Mouse (Mus musculus) effector memory CD4-positive, alpha-beta T cell, adult 7 months (primary cell): Measurements from ENCODE around the gene Sh3bp2. TPM values are rescaled to one million over a fixed set of nuclear protein-coding genes. Genes with fewer than 3 reads are reported as not detected.

ENCODE experiments used
- polyA plus RNA-seq: library from polyadenylated mRNA; unstranded; fragments of 100-300 nt; shearing (Covaris generic); gene quantifications from one replicate; pipeline ENCODE4 v1.2.1, GENCODE M21; 2017

Gene Sh3bp2
- 6.0 TPM for polyA plus RNA-seq

GRCm38 (mm10) chr5:34525663-34526476, at the start of gene Sh3bp2:
Sh3bp2 (plus strand) TSS chr5:34525838.

GRCm38 (mm10) chr5:34513466-34514217, 12.0 kb upstream of the Sh3bp2 start, which contains the start of gene Tnip2:
Tnip2 (minus strand) TSS chr5:34513991.

GRCm38 (mm10) chr5:34573268-34574221, 47.9 kb downstream of the Sh3bp2 start, which contains the start of gene Add1:
Add1 (plus strand) TSS chr5:34573664.

Other genes with a start within 250 kb of the Sh3bp2 start
- 2.4 TPM for gene Zfyve28, start 237.4 kb upstream of the Sh3bp2 start, polyA plus RNA-seq
- not detected for gene Cfap99, start 237.2 kb upstream of the Sh3bp2 start, polyA plus RNA-seq
- 223 TPM for gene Rnf4, start 189.5 kb upstream of the Sh3bp2 start, polyA plus RNA-seq
- gene Fam193a, start 155.9 kb upstream of the Sh3bp2 start, polyA plus RNA-seq: 11.6 TPM
- gene Tnip2, start 11.8 kb upstream of the Sh3bp2 start, polyA plus RNA-seq: 34.5 TPM
- 170 TPM for gene Add1, start 47.8 kb downstream of the Sh3bp2 start, polyA plus RNA-seq
- gene Mfsd10, start 111.4 kb downstream of the Sh3bp2 start, polyA plus RNA-seq: 49.5 TPM
- gene Nop14, start 134.3 kb downstream of the Sh3bp2 start, polyA plus RNA-seq: 53.7 TPM
- gene Grk4, start 134.5 kb downstream of the Sh3bp2 start, polyA plus RNA-seq: 6.4 TPM
- gene Htt, start 235.9 kb downstream of the Sh3bp2 start, polyA plus RNA-seq: 13.8 TPM